Mouse (Mus musculus) heart, adult 2 months (tissue): ENCODE measurements at regions not wholly inside any gene's neighbourhood (a gene's known extent, or its start where the extent isn't known, plus 50 kb on each side); places are given as distances from the start of the nearest gene placed in this dataset.

ENCODE experiments used
- CTCF ChIP-seq: fragments of 200-600 bp; IDR thresholded peaks from 2 replicates; pipeline ENCODE4 v1.8.1; 2022; ENCODE audit warnings: antibody characterized with exemption, mild to moderate bottlenecking, moderate library complexity
- EP300 ChIP-seq: fragments of 200-500 bp; IDR thresholded peaks from 2 replicates; pipeline ENCODE4 v1.6.1; 2011; ENCODE audit warnings: low read depth, low read length, control low read depth; ENCODE audit not compliant: insufficient read depth
- POLR2A ChIP-seq: fragments of 200-500 bp; IDR thresholded peaks from 2 replicates; pipeline ENCODE4 v1.6.1; 2011; ENCODE audit warnings: mild to moderate bottlenecking, low read depth, low read length, control low read depth; ENCODE audit not compliant: insufficient read depth

DNA sequence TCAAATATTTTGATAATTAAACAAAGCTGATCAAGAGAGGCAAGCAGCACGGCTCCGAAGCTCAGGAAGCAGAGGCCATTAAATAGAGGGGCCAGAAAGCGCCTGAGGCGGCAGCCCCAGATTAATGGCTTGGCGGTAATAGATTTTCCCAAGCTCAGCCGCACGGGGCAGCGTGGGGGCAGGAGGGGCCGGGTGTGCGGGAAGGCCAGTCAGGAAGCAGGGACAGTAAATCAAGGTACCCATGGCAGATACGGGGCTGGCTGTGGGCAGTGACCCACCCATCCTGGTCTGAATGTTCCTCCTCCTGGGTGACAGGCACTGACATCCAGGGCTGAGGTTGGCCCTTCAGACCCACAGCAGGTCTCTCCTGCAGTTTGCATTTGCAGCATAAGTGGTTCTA is 55.9 kb upstream of the Ttc34 start:
- TF ChIP-seq EP300 (no peak), CTCF (no peak), POLR2A (no peak)
